Mouse (Mus musculus) midbrain, embryonic 16.5 days (tissue): ENCODE results near the gene Sntb2. TPM values are rescaled to one million over a fixed set of nuclear protein-coding genes. Genes with fewer than 3 reads are reported as not detected.
"Not testable (repeated sequence)": the region's sequence is repeated elsewhere in the genome, so short reads cannot be mapped to it uniquely, and the experiment has no call there.

Source experiments
- ATAC-seq: fragments of 200-750 bp; cut with Nextera tagmentation; 2 replicates; pipeline ENCODE4 v1.8.0; 2017; ENCODE audit warnings: moderate TSS enrichment
- H3K27ac ChIP-seq: fragments of 300-500 bp; sonication (generic); 2 replicates; pipeline ENCODE4 v1.5.1; 2014; ENCODE audit warnings: mild to moderate bottlenecking, low read length, mixed read lengths
- H3K27me3 ChIP-seq: fragments of 300-500 bp; sonication (generic); 2 replicates; pipeline ENCODE4 v1.6.1; 2014; ENCODE audit warnings: low read depth, low read length, mixed read lengths; ENCODE audit not compliant: control insufficient read depth, insufficient read depth
- H3K36me3 ChIP-seq: fragments of 300-500 bp; sonication (generic); 2 replicates; pipeline ENCODE4 v1.6.1; 2014; ENCODE audit warnings: mild to moderate bottlenecking, low read length, moderate library complexity, mixed read lengths; ENCODE audit not compliant: control insufficient read depth, insufficient read depth
- H3K4me1 ChIP-seq: fragments of 300-500 bp; sonication (generic); 2 replicates; pipeline ENCODE4 v1.6.1; 2014; ENCODE audit warnings: mild to moderate bottlenecking, low read length, mixed read lengths; ENCODE audit not compliant: control insufficient read depth, insufficient read depth
- H3K4me2 ChIP-seq: fragments of 300-500 bp; sonication (generic); 2 replicates; pipeline ENCODE4 v1.6.1; 2014; ENCODE audit warnings: mild to moderate bottlenecking, low read length, mixed read lengths
- H3K4me3 ChIP-seq: fragments of 300-500 bp; sonication (generic); 2 replicates; pipeline ENCODE4 v1.5.1; 2014; ENCODE audit warnings: low read depth, mild to moderate bottlenecking, low read length, moderate library complexity, mixed read lengths
- H3K9ac ChIP-seq: fragments of 300-500 bp; sonication (generic); 2 replicates; pipeline ENCODE4 v1.6.1; 2014; ENCODE audit warnings: low read depth, low read length, mixed read lengths
- H3K9me3 ChIP-seq: fragments of 300-500 bp; sonication (generic); replicated peaks from 2 replicates; pipeline ENCODE4 v1.6.1; 2014; ENCODE audit warnings: mild to moderate bottlenecking, low read length, mixed read lengths; ENCODE audit not compliant: control insufficient read depth, poor library complexity, severe bottlenecking
- WGBS: fragments of 180-500 bp; shearing (Covaris S2); extraction: QIAGEN DNeasy Blood & Tissue Kit; methylation state at CpG from one replicate; pipeline ENCODE4 v1.1.7; 2014; 5-methylcytosine and 5-hydroxymethylcytosine counted together
- polyA plus RNA-seq: library from polyadenylated mRNA; unstranded; fragments of >200 nt; fragmentation: Nextera tagmentation; extraction: Ambion mirVana; gene quantifications from 2 replicates; pipeline ENCODE4 v1.2.1, GENCODE M21; 2015

The Sntb2 gene
- polyA plus RNA-seq, 1 experiment from 2014 or later = 4.3 TPM

DNA sequence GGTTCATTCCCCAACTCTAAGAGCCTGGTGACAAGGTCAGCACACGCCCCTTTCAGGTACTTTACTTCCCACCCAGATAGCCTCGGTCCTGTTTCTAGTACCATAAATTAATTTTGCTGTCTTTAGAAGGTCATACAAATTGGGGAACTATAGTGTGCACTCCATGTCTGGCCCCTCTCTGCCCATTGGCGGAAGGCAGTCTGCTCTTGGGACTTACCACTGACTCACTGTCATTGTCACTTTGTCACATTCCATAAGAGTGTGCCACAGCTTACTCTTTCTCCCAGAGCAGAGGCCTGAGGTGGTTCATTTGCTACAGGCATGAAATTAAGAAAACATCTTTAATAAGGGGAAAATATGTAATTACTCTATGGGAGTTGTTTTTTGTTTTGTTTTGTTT lies 22.7 kb downstream of the Sntb2 start:
- H3K9ac ChIP-seq = no peak overlapping the region
- no peaks in the 10 kb centered on the region for H3K27me3 ChIP-seq
- H3K4me1 ChIP-seq = no peaks in the 10 kb centered on the region
- H3K36me3 ChIP-seq = no peaks in the 10 kb centered on the region
- no peak overlapping the region for H3K27ac ChIP-seq
- no peak for ATAC-seq
- WGBS = 90% methylated on average over 3 of the region's 3 CpGs
- H3K4me3 ChIP-seq = no peak overlapping the region
- H3K4me2 ChIP-seq = no peak overlapping the region
- H3K9me3 ChIP-seq = no peaks in the 10 kb centered on the region

GRCm38 (mm10) chr8:106959626-106960025 lies 24.1 kb downstream of the Sntb2 start:
- Histone ChIP-seq H3K9ac (no peak overlapping the region), H3K4me3 (no peak overlapping the region), H3K36me3 (no peaks in the 10 kb centered on the region), H3K4me1 (no peaks in the 10 kb centered on the region), H3K4me2 (no peak overlapping the region), H3K9me3 (no peaks in the 10 kb centered on the region), H3K27me3 (no peaks in the 10 kb centered on the region), H3K27ac (no peak overlapping the region)
- ATAC-seq = no peak
- WGBS = 98% methylated on average over 2 of the region's 2 CpGs

- H3K9ac ChIP-seq = no peak overlapping the region
- no peak overlapping the region for H3K4me3 ChIP-seq
- whole genome bisulfite sequencing = 84% methylated on average over 3 of the region's 3 CpGs
- no peak overlapping the region for H3K27ac ChIP-seq
- no peak overlapping the region for H3K4me2 ChIP-seq
- no peaks in the 10 kb centered on the region for H3K27me3 ChIP-seq
- H3K36me3 ChIP-seq = no peaks in the 10 kb centered on the region
- no peak for ATAC-seq
- no peaks in the 10 kb centered on the region for H3K4me1 ChIP-seq
- H3K9me3 ChIP-seq = no peaks in the 10 kb centered on the region
These were observed 26.8 kb downstream of the Sntb2 start for GRCm38 (mm10) chr8:106962322-106962721.

- no peaks in the 10 kb centered on the region for H3K36me3 ChIP-seq
- no peak overlapping the region for H3K9ac ChIP-seq
- no peaks in the 10 kb centered on the region for H3K4me1 ChIP-seq
- H3K4me3 ChIP-seq = no peak overlapping the region
- WGBS = 25% methylated on average over 6 of the region's 6 CpGs
- H3K27me3 ChIP-seq = no peaks in the 10 kb centered on the region
- no peak overlapping the region for H3K4me2 ChIP-seq
- H3K9me3 ChIP-seq = no peaks in the 10 kb centered on the region
- no peak for ATAC-seq
- H3K27ac ChIP-seq = no peak overlapping the region
These were observed 27.8 kb downstream of the Sntb2 start for GRCm38 (mm10) chr8:106963365-106963764.

DNA sequence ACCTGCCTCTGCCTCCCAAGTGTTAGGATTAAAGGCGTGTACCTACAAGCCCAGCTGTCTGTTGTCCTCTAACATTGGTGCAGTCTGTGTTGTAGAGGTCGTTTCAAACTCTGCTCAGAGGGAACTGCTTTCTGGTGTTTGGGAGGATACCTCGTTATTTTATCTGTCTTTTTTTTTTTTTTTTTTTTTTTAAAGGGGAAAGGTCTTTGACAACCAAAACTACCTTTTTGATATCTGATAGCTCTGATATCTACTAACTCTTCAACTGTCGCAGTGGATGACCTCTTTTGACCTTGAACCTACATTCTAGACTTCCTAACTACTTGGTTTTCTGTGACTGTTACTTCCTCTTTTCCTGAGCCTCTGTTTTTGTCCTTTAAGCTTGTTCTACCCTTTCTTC lies 29.0 kb downstream of the Sntb2 start:
- Histone ChIP-seq H3K4me3 (no peak overlapping the region), H3K36me3 (no peaks in the 10 kb centered on the region), H3K9me3 (no peaks in the 10 kb centered on the region), H3K4me2 (no peak overlapping the region), H3K9ac (no peak overlapping the region), H3K27me3 (no peaks in the 10 kb centered on the region), H3K4me1 (no peaks in the 10 kb centered on the region), H3K27ac (no peak overlapping the region)
- ATAC-seq = no peak
- 82% methylated on average over 4 of the region's 4 CpGs for WGBS

DNA sequence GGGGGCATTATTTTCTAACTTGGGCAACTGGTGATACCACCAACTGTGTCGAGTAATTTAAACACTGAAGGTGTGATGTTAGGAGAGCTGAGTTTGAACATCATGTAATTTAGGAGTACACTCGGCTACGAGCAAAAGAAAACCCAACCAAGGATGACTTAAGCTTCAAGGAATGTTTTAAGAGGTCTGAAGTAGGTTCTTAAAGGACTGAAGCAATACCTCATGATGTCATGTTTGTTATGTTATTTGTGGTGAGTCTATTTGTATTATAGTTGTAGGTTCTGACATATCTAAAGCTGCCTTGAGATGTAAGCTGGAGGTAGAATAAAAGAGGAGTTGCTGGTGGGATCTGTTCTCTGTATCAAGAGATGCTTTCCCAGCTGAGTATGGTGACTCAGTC lies 34.4 kb downstream of the Sntb2 start:
- Histone ChIP-seq H3K4me3 (no peak overlapping the region), H3K4me1 (no peaks in the 10 kb centered on the region), H3K4me2 (no peak overlapping the region), H3K36me3 (no peaks in the 10 kb centered on the region), H3K27ac (no peak overlapping the region), H3K27me3 (no peaks in the 10 kb centered on the region), H3K9ac (no peak overlapping the region), H3K9me3 (no peaks in the 10 kb centered on the region)
- WGBS = 92% methylated on average over 3 of the region's 3 CpGs
- ATAC-seq = no peak

DNA sequence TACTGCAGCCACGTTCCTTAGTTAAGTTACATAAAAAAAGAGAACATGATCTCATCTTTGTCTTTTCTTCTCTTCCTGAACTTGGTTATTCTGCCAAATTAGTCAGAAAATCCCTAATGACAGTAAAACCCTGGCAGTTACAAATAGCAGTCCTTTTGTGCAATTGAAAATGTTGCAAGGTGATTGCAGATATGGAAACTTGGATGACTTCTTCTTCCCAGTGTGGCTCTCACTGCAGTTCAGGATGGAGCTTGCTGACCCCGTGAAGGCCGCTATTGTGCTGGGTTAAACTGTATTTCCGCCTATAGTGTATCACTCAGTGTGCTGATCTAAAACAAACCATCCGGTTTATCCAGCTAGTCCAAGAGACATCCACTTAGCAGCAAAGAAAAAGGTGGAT lies 36.4 kb downstream of the Sntb2 start:
- no peak overlapping the region for H3K4me2 ChIP-seq
- no peak overlapping the region for H3K4me3 ChIP-seq
- WGBS = 72% methylated on average over 5 of the region's 5 CpGs
- no peaks in the 10 kb centered on the region for H3K27me3 ChIP-seq
- H3K9ac ChIP-seq = no peak overlapping the region
- ATAC-seq = no peak
- no peak overlapping the region for H3K27ac ChIP-seq
- no peaks in the 10 kb centered on the region for H3K9me3 ChIP-seq
- H3K4me1 ChIP-seq = no peaks in the 10 kb centered on the region
- H3K36me3 ChIP-seq = no peaks in the 10 kb centered on the region

DNA sequence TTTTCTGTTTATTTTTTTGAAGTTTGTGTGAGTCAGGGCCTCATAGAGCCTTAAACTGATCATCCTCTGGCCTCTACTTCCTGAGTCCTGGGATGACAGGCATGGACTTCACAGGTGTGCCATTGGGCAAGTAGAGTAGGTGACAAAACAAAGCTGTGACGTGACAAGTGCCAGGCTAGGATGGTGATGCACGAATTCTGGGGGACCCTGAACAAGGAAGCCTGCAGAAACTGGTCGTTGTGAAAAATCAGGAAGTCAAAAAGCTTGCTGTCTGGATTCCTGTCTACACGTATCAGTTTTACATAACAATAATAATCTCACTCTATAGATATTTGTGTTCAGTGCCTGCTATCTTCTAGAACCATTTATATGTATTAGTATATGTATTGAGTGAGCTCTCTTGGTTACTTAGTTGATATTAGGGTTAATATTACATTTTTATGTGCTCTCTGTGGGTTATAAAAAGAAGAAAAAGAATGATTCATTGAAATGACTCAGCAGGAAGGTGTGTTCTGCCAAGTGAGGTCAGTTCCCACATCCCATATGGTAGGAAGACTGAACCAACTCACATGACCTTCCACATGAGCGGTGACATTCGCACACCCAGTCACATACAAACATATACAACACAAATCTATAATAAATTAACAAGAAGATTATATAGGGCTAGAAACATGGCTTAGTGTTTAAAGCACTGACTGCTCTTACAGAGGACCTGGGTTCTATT lies 37.2 kb downstream of the Sntb2 start:
- Histone ChIP-seq H3K4me2 (no peak overlapping the region), H3K9ac (no peak overlapping the region), H3K27ac (no peak overlapping the region), H3K4me3 (no peak overlapping the region), H3K36me3 (no peaks in the 10 kb centered on the region), H3K27me3 (0 out of 2 replicates have a peak, but pooled peaks cover 3% of the 10 kb centered on the region), H3K4me1 (no peaks in the 10 kb centered on the region), H3K9me3 (no peaks in the 10 kb centered on the region)
- WGBS = 86% methylated on average over 6 of the region's 6 CpGs
- ATAC-seq = no peak

- 100% methylated on average over 2 of the region's 3 CpGs for WGBS
- H3K27ac ChIP-seq, H3K4me1 ChIP-seq, H3K9me3 ChIP-seq, H3K4me3 ChIP-seq, H3K9ac ChIP-seq, H3K4me2 ChIP-seq, H3K36me3 ChIP-seq, ATAC-seq, H3K27me3 ChIP-seq: not testable (repeated sequence)
These were observed 38.0 kb downstream of the Sntb2 start for GRCm38 (mm10) chr8:106973526-106973925.
